ENCODE assay signal across 28 mouse cellular contexts in the genomic region with DNA sequence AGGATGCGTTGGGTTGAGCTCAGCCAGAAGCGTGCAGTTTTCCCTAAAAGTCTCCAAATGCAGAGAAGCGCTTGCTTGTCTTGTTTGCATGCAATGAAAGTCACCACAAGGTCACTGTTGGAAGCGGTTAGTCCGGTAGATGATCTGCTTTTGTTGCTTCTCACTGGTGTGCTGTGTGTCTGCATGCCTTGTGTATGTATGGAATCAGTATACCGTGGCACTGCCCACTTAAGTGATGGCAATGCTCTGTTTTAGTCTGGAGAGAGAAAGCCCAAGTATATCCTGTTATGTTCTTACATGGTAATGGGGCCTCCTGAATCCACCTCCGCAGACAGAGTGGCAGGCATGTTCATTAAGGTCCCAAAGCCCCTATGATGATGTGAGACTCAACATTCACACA.
DNase-seq lines count a peak whose midpoint lies in the region; ATAC-seq lines count a peak whose summit lies in the region.
"Had no signal": no experiment of that assay in that cellular context is flagged by ENCODE, and none has a peak within 500 bp of the region (broad histone marks: within the 10 kb centered on the region; RNA-seq: fewer than 3 reads in every experiment).

No protein-coding gene starts in this region.

- WGBS in neural tube, embryonic 13.5 days, result 60% methylated on average over 7 of the region's 7 CpGs
- WGBS in midbrain, embryonic 16.5 days, result 66% methylated on average over 7 of the region's 7 CpGs

- intact Hi-C loops in heart, postnatal 36 days (cut with DNase I), result no loop called here

- H3K4me3 ChIP-seq in neural tube, embryonic 13.5 days, result no peak overlapping the region
- H3K4me3 ChIP-seq in midbrain, embryonic 16.5 days (ENCODE audit: low read depth, low read length), result no peak overlapping the region
- H3K4me3 ChIP-seq: embryonic facial prominence, embryonic 12.5 days; kidney, embryonic 15.5 days; left cerebral cortex, adult 2 months; limb, embryonic 12.5 days; liver, embryonic 15.5 days had no signal

- peak overlapping the region; percentile 71 for H3K27ac ChIP-seq in neural tube, embryonic 13.5 days (replicated peaks)
- H3K27ac ChIP-seq in midbrain, embryonic 16.5 days (ENCODE audit: low read length), result peak overlapping the region; percentile 40; the same call in 1 of the 2 replicates
- H3K27ac ChIP-seq: embryonic facial prominence, embryonic 12.5 days; kidney, embryonic 15.5 days; left cerebral cortex, adult 2 months; limb, embryonic 12.5 days; liver, embryonic 15.5 days had no signal

- H3K9ac ChIP-seq in neural tube, embryonic 13.5 days, result no peak overlapping the region
- no peak overlapping the region for H3K9ac ChIP-seq in midbrain, embryonic 16.5 days (ENCODE audit: low read depth, low read length)
- H3K9ac ChIP-seq: embryonic facial prominence, embryonic 12.5 days; kidney, embryonic 15.5 days; limb, embryonic 12.5 days; liver, embryonic 15.5 days; lung, embryonic 14.5 days had no signal

- H3K4me1 ChIP-seq in neural tube, embryonic 13.5 days (replicated peaks), result peaks cover 44% of the 10 kb centered on the region
- H3K4me1 ChIP-seq in midbrain, embryonic 16.5 days (ENCODE audit: control insufficient read depth, insufficient read depth, low read length), result 0 out of 2 replicates have a peak, but pooled peaks cover 4% of the 10 kb centered on the region
- H3K4me1 ChIP-seq: embryonic facial prominence, embryonic 12.5 days; kidney, embryonic 15.5 days; liver, embryonic 15.5 days had no signal

- peak; percentile 55; the same call in 1 of the 2 replicates for ATAC-seq in neural tube, embryonic 13.5 days (ENCODE audit: low read depth)
- no peak for ATAC-seq in midbrain, embryonic 16.5 days
- ATAC-seq: forebrain, embryonic 16.5 days; inflammation-experienced regulatory T-cells, adult 6 months had no signal

- peak overlapping the region; percentile 4; the same call in 1 of the 2 replicates for H3K4me2 ChIP-seq in neural tube, embryonic 13.5 days
- H3K4me2 ChIP-seq in midbrain, embryonic 16.5 days (ENCODE audit: low read length), result no peak overlapping the region
- H3K4me2 ChIP-seq: embryonic facial prominence, embryonic 12.5 days; kidney, embryonic 15.5 days; limb, embryonic 12.5 days; liver, embryonic 15.5 days; lung, embryonic 14.5 days had no signal

- H3K9me3 ChIP-seq in neural tube, embryonic 13.5 days, result no peaks in the 10 kb centered on the region
- H3K9me3 ChIP-seq in midbrain, embryonic 16.5 days (replicated peaks; ENCODE audit: control insufficient read depth, low read length, poor library complexity, severe bottlenecking), result no peaks in the 10 kb centered on the region
- H3K9me3 ChIP-seq: embryonic facial prominence, embryonic 12.5 days; G1E; kidney, embryonic 15.5 days; limb, embryonic 12.5 days; liver, embryonic 15.5 days had no signal

- no peaks in the 10 kb centered on the region for H3K36me3 ChIP-seq in neural tube, embryonic 13.5 days
- H3K36me3 ChIP-seq in midbrain, embryonic 16.5 days (ENCODE audit: control insufficient read depth, insufficient read depth, low read length), result no peaks in the 10 kb centered on the region
- H3K36me3 ChIP-seq: embryonic facial prominence, embryonic 12.5 days; G1E; kidney, embryonic 15.5 days; limb, embryonic 12.5 days; liver, embryonic 15.5 days had no signal

- peak; percentile 55 for DNase-seq in heart, adult 11 months
- no peak for DNase-seq in heart, postnatal 36 days
- no peak for DNase-seq in neural tube, embryonic 10.5 days (ENCODE audit: extremely low spot score, low spot score)
- no peak for DNase-seq in gastrocnemius, adult 8-10 months (ENCODE audit: low spot score in 2 of 2)
- DNase-seq in cerebellum, postnatal 10 days, result no peak
- DNase-seq: adrenal gland, adult 8-10 months; cerebellum, adult 8-10 months; cerebellum, postnatal 36 days; embryo, embryonic 11 days; gastrocnemius, postnatal 10 days; heart, postnatal 14 days; kidney, adult 18-20 months; kidney, postnatal 25 days; lung, embryonic 14.5 days; lung, postnatal 14 days; right cerebral cortex, adult 18-20 months; spleen, adult 18-20 months; thymus, postnatal 25 days had no signal

- H3K27me3 ChIP-seq in neural tube, embryonic 13.5 days, result no peaks in the 10 kb centered on the region
- no peaks in the 10 kb centered on the region for H3K27me3 ChIP-seq in midbrain, embryonic 16.5 days (ENCODE audit: control insufficient read depth, insufficient read depth, low read depth, low read length)
- H3K27me3 ChIP-seq: liver, embryonic 15.5 days had no signal
